Mouse (Mus musculus) spleen, adult 10 weeks (tissue): ENCODE results near the gene Rab3ip. TPM values are rescaled to one million over a fixed set of nuclear protein-coding genes. Genes with fewer than 3 reads are reported as not detected.

Source experiments
- polyA plus RNA-seq: library from polyadenylated mRNA; stranded (reverse); fragments of 350-450 nt; fragmentation: Illumina TruSeq; extraction: RNeasy Lipid Tissue Mini Kit (QIAGEN cat#74804); gene quantifications from one replicate; pipeline ENCODE4 v1.2.3, GENCODE M21; 2015; ENCODE audit warnings: low replicate concordance; ENCODE audit not compliant: insufficient read depth

The Rab3ip gene
- polyA plus RNA-seq, result 25.1 TPM

GRCm38 (mm10) chr10:116950009-116950769 is at the start of gene Rab3ip:
TSS of gene Rab3ip (minus strand) at chr10:116950769.

GRCm38 (mm10) chr10:116986264-116987082 is 35.9 kb upstream of the Rab3ip start, which contains the start of gene Best3:
TSS of gene Best3 (plus strand) at chr10:116986314.

DNA sequence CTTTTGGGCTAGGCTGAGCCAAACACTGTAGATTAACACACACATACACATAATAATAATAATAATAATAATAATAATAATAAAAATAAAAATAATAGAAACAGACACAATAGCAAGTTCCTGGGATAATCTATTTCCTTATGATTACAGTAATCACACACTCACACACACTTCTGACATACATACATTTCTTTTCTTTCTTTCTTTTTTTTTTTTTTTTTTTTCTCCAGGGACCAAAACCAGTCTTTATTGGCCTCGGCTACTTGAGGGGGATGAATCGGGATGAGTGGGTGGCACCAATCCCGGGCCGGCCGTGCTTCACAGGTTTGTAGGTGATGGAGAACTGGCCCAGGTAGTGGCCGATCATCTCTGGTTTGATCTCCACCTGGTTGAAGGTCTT is 21.9 kb upstream of the Rab3ip start, which contains the start of gene Gm10271:
Gene Gm10271 (minus strand): TSS at position 101 of the 400 bp plus-strand sequence.

GRCm38 (mm10) chr10:116896336-116897177 is 54.0 kb downstream of the Rab3ip start, which contains the start of gene Myrfl:
TSS of gene Myrfl (minus strand) at chr10:116896919.

Other genes with a start within 250 kb of the Rab3ip start
- gene Myrfl, start 53.9 kb downstream of the Rab3ip start, polyA plus RNA-seq, result not detected
- gene Gm10271, start 21.8 kb upstream of the Rab3ip start, polyA plus RNA-seq, result not detected
- gene Best3, start 35.5 kb upstream of the Rab3ip start, polyA plus RNA-seq, result not detected
- gene Lrrc10, start 94.6 kb upstream of the Rab3ip start, polyA plus RNA-seq, result not detected
- 292 TPM for gene Cct2, start 113.0 kb upstream of the Rab3ip start, polyA plus RNA-seq
- gene Frs2, start 197.8 kb upstream of the Rab3ip start, polyA plus RNA-seq, result 26.7 TPM